Mouse (Mus musculus): Measurements from ENCODE around the gene Atp23.

Gene Atp23

GRCm38 (mm10) chr10:126900821-126901487, at the start of gene Atp23:
Gene Atp23, minus strand, starts transcription at chr10:126901355.
- DNase-seq (ENCODE audit: extremely low read depth, low read depth), result peak; percentile 39

- DNase-seq (ENCODE audit: extremely low read depth, low read depth), result no peak
Observed at GRCm38 (mm10) chr10:126950572-126950971, 49.4 kb upstream of the Atp23 start.

- no peak for DNase-seq (ENCODE audit: extremely low read depth, low read depth)
Observed at GRCm38 (mm10) chr10:126949824-126950223, 48.7 kb upstream of the Atp23 start.

- no peak for DNase-seq (ENCODE audit: extremely low read depth, low read depth)
Observed at GRCm38 (mm10) chr10:126945531-126945930, 44.4 kb upstream of the Atp23 start.

GRCm38 (mm10) chr10:126940949-126941348, 39.8 kb upstream of the Atp23 start:
- no peak for DNase-seq (ENCODE audit: extremely low read depth, low read depth)

- no peak for DNase-seq (ENCODE audit: extremely low read depth, low read depth)
Observed at GRCm38 (mm10) chr10:126935556-126936381, 34.6 kb upstream of the Atp23 start.

- no peak for DNase-seq (ENCODE audit: extremely low read depth, low read depth)
Observed at GRCm38 (mm10) chr10:126935121-126935520, 34.0 kb upstream of the Atp23 start.

GRCm38 (mm10) chr10:126934561-126934960, 33.4 kb upstream of the Atp23 start:
- no peak for DNase-seq (ENCODE audit: extremely low read depth, low read depth)

GRCm38 (mm10) chr10:126931760-126932139, 30.6 kb upstream of the Atp23 start:
- no peak for DNase-seq (ENCODE audit: extremely low read depth, low read depth)

GRCm38 (mm10) chr10:126931123-126931759, 30.1 kb upstream of the Atp23 start:
- DNase-seq (ENCODE audit: extremely low read depth, low read depth), result no peak

GRCm38 (mm10) chr10:126930270-126931121, 29.3 kb upstream of the Atp23 start:
- no peak for DNase-seq (ENCODE audit: extremely low read depth, low read depth)

- DNase-seq (ENCODE audit: extremely low read depth, low read depth), result no peak
Observed at GRCm38 (mm10) chr10:126929543-126929942, 28.4 kb upstream of the Atp23 start.

- no peak for DNase-seq (ENCODE audit: extremely low read depth, low read depth)
Observed at GRCm38 (mm10) chr10:126928819-126929206, 27.7 kb upstream of the Atp23 start.

GRCm38 (mm10) chr10:126928011-126928818, 27.1 kb upstream of the Atp23 start:
- DNase-seq (ENCODE audit: extremely low read depth, low read depth), result no peak

GRCm38 (mm10) chr10:126927101-126927961, 26.2 kb upstream of the Atp23 start:
- no peak for DNase-seq (ENCODE audit: extremely low read depth, low read depth)

GRCm38 (mm10) chr10:126925391-126925790, 24.2 kb upstream of the Atp23 start:
- no peak for DNase-seq (ENCODE audit: extremely low read depth, low read depth)

- DNase-seq (ENCODE audit: extremely low read depth, low read depth), result no peak
Observed at GRCm38 (mm10) chr10:126924087-126924486, 22.9 kb upstream of the Atp23 start.

GRCm38 (mm10) chr10:126920220-126920619, 19.1 kb upstream of the Atp23 start:
- DNase-seq (ENCODE audit: extremely low read depth, low read depth), result no peak

- DNase-seq (ENCODE audit: extremely low read depth, low read depth), result peak; percentile 81
Observed at GRCm38 (mm10) chr10:126919067-126919466, 17.9 kb upstream of the Atp23 start.

- DNase-seq (ENCODE audit: extremely low read depth, low read depth), result no peak
Observed at GRCm38 (mm10) chr10:126914288-126914687, 13.1 kb upstream of the Atp23 start.

Measured in MEL-GATA-1-ER (cell line).